Mouse (Mus musculus) myocyte (in vitro differentiated cells): ENCODE results near the gene Gabrd. TPM values are rescaled to one million over a fixed set of nuclear protein-coding genes. Genes with fewer than 3 reads are reported as not detected.

Source experiments
- H3K27me3 ChIP-seq: one replicate; pipeline ENCODE4 v1.6.1; 2011; ENCODE audit not compliant: control insufficient read depth, insufficient read depth, insufficient read length
- H3K36me3 ChIP-seq: one replicate; pipeline ENCODE4 v1.6.1; 2011; ENCODE audit not compliant: control insufficient read depth, insufficient read depth
- H3K4me2 ChIP-seq: one replicate; pipeline ENCODE4 v1.6.1; 2011; ENCODE audit warnings: low read depth, control low read depth
- H3K4me3 ChIP-seq: one replicate; pipeline ENCODE4 v1.5.1; 2011; ENCODE audit warnings: mild to moderate bottlenecking, control low read depth, moderate library complexity
- H3K79me2 ChIP-seq: one replicate; pipeline ENCODE4 v1.6.1; 2011; ENCODE audit not compliant: control insufficient read depth, insufficient read depth
- H3ac ChIP-seq: one replicate; pipeline ENCODE4 v1.6.1; 2011; ENCODE audit not compliant: control insufficient read depth, insufficient read length
- CEBPB ChIP-seq: IDR thresholded peaks from 2 replicates; pipeline ENCODE4 v1.6.1; 2011; ENCODE audit warnings: mild to moderate bottlenecking, moderate library complexity; ENCODE audit not compliant: poor library complexity, insufficient read depth, severe bottlenecking
- E2F4 ChIP-seq: IDR thresholded peaks from one replicate; pipeline ENCODE4 v1.6.1; 2011; ENCODE audit warnings: mild to moderate bottlenecking, control low read depth, moderate library complexity; ENCODE audit not compliant: insufficient read depth
- MAX ChIP-seq: IDR thresholded peaks from one replicate; pipeline ENCODE4 v1.6.1; 2011; ENCODE audit warnings: low read depth, mild to moderate bottlenecking, control low read depth
- MYOD1 ChIP-seq, 3 experiments: IDR thresholded peaks; one replicate each; pipeline ENCODE4 v1.6.1; 2011; ENCODE audit warnings: control low read depth in 2 of 3, low read depth in 2 of 3, mild to moderate bottlenecking in 2 of 3, moderate library complexity in 1 of 3; ENCODE audit not compliant: insufficient read length in 2 of 3, control insufficient read depth in 1 of 3
- MYOG ChIP-seq, 3 experiments: IDR thresholded peaks; one replicate each; pipeline ENCODE4 v1.6.1; 2011; ENCODE audit warnings: control low read depth in 2 of 3, low read depth in 2 of 3, mild to moderate bottlenecking in 2 of 3; ENCODE audit not compliant: insufficient read length in 2 of 3, control insufficient read depth in 1 of 3, insufficient read depth in 1 of 3
- POLR2A ChIP-seq: IDR thresholded peaks from one replicate; pipeline ENCODE4 v1.6.1; 2011; ENCODE audit warnings: low read depth, mild to moderate bottlenecking, control low read depth, moderate library complexity; ENCODE audit not compliant: insufficient read length
- POLR2AphosphoS2 ChIP-seq: IDR thresholded peaks from one replicate; pipeline ENCODE4 v1.6.1; 2011; ENCODE audit warnings: low read depth, control low read depth; ENCODE audit not compliant: insufficient read length
- REST ChIP-seq: IDR thresholded peaks from one replicate; pipeline ENCODE4 v1.6.1; 2011; ENCODE audit warnings: mild to moderate bottlenecking, control low read depth, moderate library complexity; ENCODE audit not compliant: insufficient read depth, insufficient read length
- SRF ChIP-seq: IDR thresholded peaks from one replicate; pipeline ENCODE4 v1.6.1; 2011; ENCODE audit warnings: low read depth; ENCODE audit not compliant: control insufficient read depth, insufficient read length
- TCF12 ChIP-seq: IDR thresholded peaks from one replicate; pipeline ENCODE4 v1.6.1; 2011; ENCODE audit warnings: mild to moderate bottlenecking, control low read depth; ENCODE audit not compliant: poor library complexity, insufficient read depth, severe bottlenecking
- TCF3 ChIP-seq: IDR thresholded peaks from one replicate; pipeline ENCODE4 v1.6.1; 2011; ENCODE audit warnings: low read depth, control low read depth; ENCODE audit not compliant: insufficient read length
- USF1 ChIP-seq: IDR thresholded peaks from one replicate; pipeline ENCODE4 v1.6.1; 2011; ENCODE audit warnings: low read depth, mild to moderate bottlenecking, control low read depth, moderate library complexity
- polyA plus RNA-seq: library from polyadenylated mRNA; unstranded; fragments of >200 nt; fragmentation: generic; extraction: Trizol; gene quantifications from one replicate; pipeline ENCODE4 v1.2.1, GENCODE M21; 2012; ENCODE audit warnings: missing spikeins

The Gabrd gene
- polyA plus RNA-seq, 1 experiment = 0.10 TPM

DNA sequence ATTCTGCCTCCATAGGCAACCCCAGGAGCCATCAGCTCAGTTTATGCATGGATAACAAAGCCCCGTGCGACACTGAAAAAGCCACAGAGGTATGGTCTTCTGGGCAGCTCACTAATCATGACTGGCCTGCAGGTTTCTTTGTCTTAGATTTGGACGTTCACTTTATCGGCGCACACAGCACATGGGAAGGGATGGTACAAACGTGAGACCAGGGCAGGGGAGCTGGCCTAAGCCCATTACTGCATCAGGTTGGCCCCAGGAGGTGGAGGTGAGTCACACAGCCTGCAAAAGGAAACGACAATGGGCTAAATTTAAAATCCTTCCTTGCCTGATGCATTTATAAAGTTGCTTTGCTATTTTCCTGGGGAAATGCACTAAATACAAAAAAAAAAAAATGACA, 3.2 kb upstream of the Gabrd start:
- no peak overlapping the region for H3ac ChIP-seq
- peaks cover 32% of the 10 kb centered on the region for H3K27me3 ChIP-seq
- H3K4me3 ChIP-seq = no peak overlapping the region
- no peaks in the 10 kb centered on the region for H3K79me2 ChIP-seq
- TF ChIP-seq E2F4 = no peak
- no peak for TF ChIP-seq MYOD1 (IDR thresholded peaks at IDR 0.05; ENCODE audit: control insufficient read depth in 1 of 3, insufficient read length in 2 of 3, low read depth in 2 of 3)
- no peak for TF ChIP-seq USF1
- TF ChIP-seq MYOG (IDR thresholded peaks at IDR 0.05; ENCODE audit: control insufficient read depth in 1 of 3, insufficient read depth in 1 of 3, insufficient read length in 2 of 3, low read depth in 2 of 3) = no peak
- no peak for TF ChIP-seq SRF
- TF ChIP-seq TCF12 = no peak
- no peak for TF ChIP-seq TCF3
- no peak for TF ChIP-seq POLR2AphosphoS2
- no peak for TF ChIP-seq CEBPB
- TF ChIP-seq MAX = no peak
- no peaks in the 10 kb centered on the region for H3K36me3 ChIP-seq
- H3K4me2 ChIP-seq = no peak overlapping the region

DNA sequence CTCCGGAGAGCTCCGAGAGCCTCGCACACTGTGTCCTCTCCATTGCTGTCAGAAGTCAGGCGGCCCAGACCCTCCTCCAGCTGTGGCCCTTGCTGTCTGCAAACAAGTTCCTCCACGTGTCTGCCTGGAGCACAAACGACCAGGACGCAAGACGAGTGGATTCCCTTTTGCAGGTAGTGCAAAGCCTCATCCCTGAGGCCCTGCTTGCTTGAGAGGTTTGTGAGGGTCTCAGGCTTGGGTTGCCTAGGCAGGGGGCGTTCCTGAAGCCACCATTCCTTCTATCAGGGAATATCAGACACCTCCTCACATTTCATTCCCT, 269 bp upstream of the Gabrd start:
- Histone ChIP-seq H3K4me3 (no peak overlapping the region), H3K4me2 (no peak overlapping the region), H3ac (no peak overlapping the region), H3K27me3 (peaks cover 55% of the 10 kb centered on the region), H3K36me3 (no peaks in the 10 kb centered on the region), H3K79me2 (no peaks in the 10 kb centered on the region)
- no peak for TF ChIP-seq SRF

DNA sequence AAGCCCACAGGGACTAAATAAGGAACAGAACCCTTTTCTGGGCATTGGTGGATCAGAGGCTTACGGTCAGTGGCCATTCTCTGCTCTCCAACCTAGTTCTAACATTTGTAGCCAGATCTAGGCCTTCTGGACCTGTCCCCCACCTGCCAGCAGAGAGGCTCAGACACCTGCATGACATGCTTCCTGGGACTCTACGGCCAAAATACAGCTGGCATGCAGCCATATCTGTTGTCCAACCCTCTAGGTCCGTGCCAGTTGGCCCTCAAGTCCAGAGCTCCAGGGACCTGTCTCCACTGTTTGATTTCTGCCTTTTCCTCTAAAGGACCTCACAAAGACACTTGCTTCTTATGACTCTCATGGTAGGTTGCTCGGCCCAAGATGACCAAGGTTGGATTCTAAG, 1.2 kb downstream of the Gabrd start:
- Histone ChIP-seq H3K27me3 (peaks cover 64% of the 10 kb centered on the region), H3K79me2 (no peaks in the 10 kb centered on the region), H3ac (no peak overlapping the region), H3K4me3 (no peak overlapping the region), H3K36me3 (no peaks in the 10 kb centered on the region), H3K4me2 (no peak overlapping the region)
- TF ChIP-seq CEBPB (no peak), E2F4 (no peak), REST (no peak), TCF3 (no peak), SRF (no peak), TCF12 (no peak), POLR2A (no peak), POLR2AphosphoS2 (no peak), MAX (no peak), MYOD1 (IDR thresholded peaks at IDR 0.05; ENCODE audit: control insufficient read depth in 1 of 3, insufficient read length in 2 of 3, low read depth in 2 of 3) (no peak), USF1 (no peak), MYOG (IDR thresholded peaks at IDR 0.05; ENCODE audit: control insufficient read depth in 1 of 3, insufficient read depth in 1 of 3, insufficient read length in 2 of 3, low read depth in 2 of 3) (no peak)

DNA sequence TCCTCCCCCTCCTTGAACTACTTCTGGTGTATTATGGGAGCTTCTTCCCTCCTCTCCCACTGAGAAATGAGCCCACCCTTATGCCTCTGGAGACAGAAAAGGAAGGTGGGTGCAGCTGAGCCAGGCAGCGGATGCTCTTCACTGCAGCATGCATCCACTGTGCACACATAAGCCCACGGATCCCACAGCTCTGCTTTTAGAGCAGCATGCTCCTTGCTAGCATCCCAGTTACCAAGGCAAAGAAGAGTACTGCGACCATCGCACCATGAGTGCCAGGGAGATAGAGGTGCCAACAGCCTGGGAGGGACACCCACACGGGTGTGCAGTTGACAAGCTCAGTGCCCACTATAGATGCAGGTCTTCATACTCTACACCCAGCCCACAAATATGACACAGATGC, 2.4 kb downstream of the Gabrd start:
- no peak overlapping the region for H3K4me2 ChIP-seq
- H3ac ChIP-seq = no peak overlapping the region
- H3K79me2 ChIP-seq = no peaks in the 10 kb centered on the region
- no peak overlapping the region for H3K4me3 ChIP-seq
- peaks cover 60% of the 10 kb centered on the region for H3K27me3 ChIP-seq
- TF ChIP-seq TCF12 = no peak
- H3K36me3 ChIP-seq = no peaks in the 10 kb centered on the region

DNA sequence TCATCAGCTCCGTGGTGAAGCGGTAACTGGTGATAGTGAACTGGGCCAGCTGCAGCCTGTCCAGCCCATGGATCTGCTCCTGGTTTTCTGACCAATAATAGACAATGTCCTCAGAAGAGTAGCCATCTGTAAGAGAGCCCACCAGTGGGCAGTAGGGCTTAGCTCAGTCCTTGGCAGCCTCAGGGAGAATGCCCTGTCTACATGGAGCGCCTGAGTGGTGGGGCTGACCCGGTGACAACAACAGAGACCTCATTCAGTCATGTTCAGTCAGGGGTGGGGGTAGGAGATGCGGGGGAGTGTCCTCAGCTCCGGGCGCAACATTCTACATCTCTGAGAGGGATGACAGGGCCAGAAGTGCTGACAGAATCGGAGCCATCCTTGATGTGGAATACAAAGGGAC, 10.7 kb downstream of the Gabrd start:
- Histone ChIP-seq H3K4me2 (no peak overlapping the region), H3K4me3 (no peak overlapping the region), H3ac (no peak overlapping the region), H3K79me2 (no peaks in the 10 kb centered on the region), H3K36me3 (no peaks in the 10 kb centered on the region), H3K27me3 (peaks cover 79% of the 10 kb centered on the region)
- TF ChIP-seq CEBPB (no peak), REST (no peak), POLR2A (no peak), MYOG (IDR thresholded peaks at IDR 0.05; ENCODE audit: control insufficient read depth in 1 of 3, insufficient read depth in 1 of 3, insufficient read length in 2 of 3, low read depth in 2 of 3) (no peak), TCF12 (no peak), TCF3 (no peak), USF1 (no peak), MYOD1 (IDR thresholded peaks at IDR 0.05; ENCODE audit: control insufficient read depth in 1 of 3, insufficient read length in 2 of 3, low read depth in 2 of 3) (no peak), MAX (no peak), POLR2AphosphoS2 (no peak), E2F4 (no peak), SRF (no peak)

DNA sequence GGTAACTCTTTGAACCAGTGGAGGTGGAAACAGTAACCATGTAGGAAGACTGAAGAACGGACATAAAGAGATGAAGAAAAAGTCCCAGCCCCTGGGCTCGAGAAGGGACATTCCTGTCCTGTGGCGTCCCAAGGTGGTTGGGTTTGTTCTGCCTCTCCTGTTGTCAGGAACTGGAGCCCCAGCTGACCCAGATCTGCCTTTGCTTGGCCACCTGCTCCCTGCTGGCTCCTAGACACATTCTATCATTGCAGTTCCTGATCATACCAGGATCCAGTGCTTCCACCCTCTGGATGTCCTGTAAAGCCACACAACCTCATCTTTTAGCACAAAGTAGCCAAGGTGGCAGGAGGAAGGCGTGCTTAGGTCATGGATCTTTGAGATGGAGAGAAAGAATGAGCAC, 14.6 kb downstream of the Gabrd start:
- no peak for TF ChIP-seq CEBPB
- TF ChIP-seq USF1 = no peak
- TF ChIP-seq MAX = no peak
- no peak for TF ChIP-seq E2F4
- TF ChIP-seq TCF12 = no peak
- no peak for TF ChIP-seq POLR2AphosphoS2
- TF ChIP-seq SRF = no peak
- TF ChIP-seq MYOD1 (IDR thresholded peaks at IDR 0.05; ENCODE audit: control insufficient read depth in 1 of 3, insufficient read length in 2 of 3, low read depth in 2 of 3) = no peak
- no peak for TF ChIP-seq TCF3
- no peak for TF ChIP-seq MYOG (IDR thresholded peaks at IDR 0.05; ENCODE audit: control insufficient read depth in 1 of 3, insufficient read depth in 1 of 3, insufficient read length in 2 of 3, low read depth in 2 of 3)
- no peak for TF ChIP-seq POLR2A
- no peak for TF ChIP-seq REST
- H3K36me3 ChIP-seq = no peaks in the 10 kb centered on the region
- H3ac ChIP-seq = no peak overlapping the region
- no peak overlapping the region for H3K4me2 ChIP-seq
- H3K27me3 ChIP-seq = peaks cover 76% of the 10 kb centered on the region
- H3K4me3 ChIP-seq = no peak overlapping the region
- H3K79me2 ChIP-seq = no peaks in the 10 kb centered on the region
